Mouse (Mus musculus): Measurements from ENCODE around the gene Mmrn2.

DNA sequence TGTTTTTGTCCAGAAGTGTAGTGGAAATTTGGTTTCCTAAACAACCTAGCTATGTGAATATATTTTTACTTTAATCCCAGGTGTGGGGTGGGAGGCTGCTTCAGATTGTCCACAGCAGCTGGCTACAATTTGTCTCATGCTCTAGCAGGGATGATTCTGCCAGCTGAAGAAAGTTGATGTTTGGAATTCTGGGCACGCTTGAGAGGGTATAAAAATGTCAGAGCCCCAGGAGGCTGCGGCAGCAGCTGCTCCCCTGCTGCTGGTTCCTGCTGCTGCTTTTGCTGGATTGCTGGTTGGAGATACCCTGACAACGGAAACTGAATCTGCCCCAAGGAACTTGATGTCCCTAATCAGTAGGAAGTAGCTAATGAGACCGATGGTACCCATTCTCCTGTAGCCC, 67.3 kb downstream of the Mmrn2 start:
- TF ChIP-seq CTCF (conservative IDR thresholded peaks at IDR 0.05; ENCODE audit: insufficient read depth, insufficient read length, low read depth, low read length) (no peak), POLR2A (IDR thresholded peaks at IDR 0.05; ENCODE audit: low read depth, low read length) (no peak)
